Mouse (Mus musculus): ENCODE measurements around the gene Anp32e. TPM values are rescaled to one million over a fixed set of nuclear protein-coding genes. Genes with fewer than 3 reads are reported as not detected.
"Not testable (repeated sequence)": the region's sequence is repeated elsewhere in the genome, so short reads cannot be mapped to it uniquely, and the experiment has no call there.

The Anp32e gene
- total RNA-seq, 2 experiments from 2014 or later: 74.2 to 78.4 TPM

- intact Hi-C loops (cut with DNase I; ENCODE audit: low total_unique reads): loop anchor here (10.0 kb wide), 1 partner anchor 192 kb away; no protein-coding TSS in a partner anchor
- DNase-seq: no peak
Observed at GRCm38 (mm10) chr3:95963230-95963629, 34.2 kb downstream of the Anp32e start.

GRCm38 (mm10) chr3:95963681-95964080, 34.6 kb downstream of the Anp32e start:
- no peak for DNase-seq
- intact Hi-C loops (cut with DNase I; ENCODE audit: low total_unique reads): loop anchor here (2.0 to 10.0 kb wide), 2 partner anchors 89 to 191 kb away; no protein-coding TSS in a partner anchor

- intact Hi-C loops (cut with DNase I; ENCODE audit: low total_unique reads): loop anchor here (2.0 to 10.0 kb wide), 2 partner anchors 87 to 189 kb away; no protein-coding TSS in a partner anchor
- no peak for DNase-seq
Observed at GRCm38 (mm10) chr3:95965518-95966451, 36.7 kb downstream of the Anp32e start.

- intact Hi-C loops (cut with DNase I; ENCODE audit: low total_unique reads): loop anchor here (10.0 kb wide), 1 partner anchor 186 kb away; no protein-coding TSS in a partner anchor
- no peak for DNase-seq
Observed at GRCm38 (mm10) chr3:95969277-95969676, 40.2 kb downstream of the Anp32e start.

- intact Hi-C loops (cut with DNase I; ENCODE audit: low total_unique reads): loop anchor here (5.0 kb wide), 1 partner anchor 37 kb away; no protein-coding TSS in a partner anchor
- not testable (repeated sequence) for DNase-seq
Observed at GRCm38 (mm10) chr3:95970661-95971060, 41.6 kb downstream of the Anp32e start.

GRCm38 (mm10) chr3:95972251-95972872, 43.3 kb downstream of the Anp32e start:
- intact Hi-C loops (cut with DNase I; ENCODE audit: low total_unique reads): loop anchor here (5.0 kb wide), 1 partner anchor 35 kb away; no protein-coding TSS in a partner anchor
- no peak for DNase-seq

- intact Hi-C loops (cut with DNase I; ENCODE audit: low total_unique reads): loop anchor here (5.0 kb wide), 1 partner anchor 34 kb away; no protein-coding TSS in a partner anchor
- no peak for DNase-seq
Observed at GRCm38 (mm10) chr3:95972873-95973634, 44.0 kb downstream of the Anp32e start.

GRCm38 (mm10) chr3:95977079-95977478, 48.0 kb downstream of the Anp32e start:
- intact Hi-C loops (cut with DNase I; ENCODE audit: low total_unique reads): no loop called here
- no peak for DNase-seq

- DNase-seq; intact Hi-C loops (cut with DNase I; ENCODE audit: low total_unique reads): not testable (repeated sequence)
Observed at GRCm38 (mm10) chr3:95977587-95977986, 48.5 kb downstream of the Anp32e start.

- no peak for DNase-seq
- intact Hi-C loops (cut with DNase I; ENCODE audit: low total_unique reads): no loop called here
Observed at GRCm38 (mm10) chr3:95978265-95978664, 49.2 kb downstream of the Anp32e start.

GRCm38 (mm10) chr3:95980276-95980970, 51.4 kb downstream of the Anp32e start:
- intact Hi-C loops (cut with DNase I; ENCODE audit: low total_unique reads): no loop called here
- no peak for DNase-seq

GRCm38 (mm10) chr3:95982129-95982528, 53.1 kb downstream of the Anp32e start:
- intact Hi-C loops (cut with DNase I; ENCODE audit: low total_unique reads): no loop called here
- no peak for DNase-seq

- peak; percentile 72 for DNase-seq
- intact Hi-C loops (cut with DNase I; ENCODE audit: low total_unique reads): no loop called here
Observed at GRCm38 (mm10) chr3:95985209-95986000, 56.4 kb downstream of the Anp32e start.

- intact Hi-C loops (cut with DNase I; ENCODE audit: low total_unique reads): no loop called here
- DNase-seq: peak; percentile 81
Observed at GRCm38 (mm10) chr3:95986001-95986622, 57.1 kb downstream of the Anp32e start.

- intact Hi-C loops (cut with DNase I; ENCODE audit: low total_unique reads): no loop called here
- DNase-seq: no peak
Observed at GRCm38 (mm10) chr3:95986984-95987383, 57.9 kb downstream of the Anp32e start.

- intact Hi-C loops (cut with DNase I; ENCODE audit: low total_unique reads): no loop called here
- DNase-seq: no peak
Observed at GRCm38 (mm10) chr3:95987386-95988110, 58.5 kb downstream of the Anp32e start.

GRCm38 (mm10) chr3:95988138-95988537, 59.1 kb downstream of the Anp32e start:
- intact Hi-C loops (cut with DNase I; ENCODE audit: low total_unique reads): no loop called here
- DNase-seq: no peak
